Mouse (Mus musculus) lung, embryonic 14.5 days (tissue): Measurements from ENCODE around the gene Pik3ap1. TPM values are rescaled to one million over a fixed set of nuclear protein-coding genes. Genes with fewer than 3 reads are reported as not detected.

Source experiments
- ATAC-seq: fragments of 200-750 bp; cut with Nextera tagmentation; 2 replicates; pipeline ENCODE4 v1.8.0; 2017; ENCODE audit warnings: mild to moderate bottlenecking, moderate TSS enrichment, moderate library complexity; ENCODE audit not compliant: insufficient read depth
- DNase-seq: peaks from one replicate; pipeline ENCODE4 v3.0.0-alpha.2; 2015
- H3K27ac ChIP-seq: fragments of 300-500 bp; sonication (generic); 2 replicates; pipeline ENCODE4 v1.5.1; 2014; ENCODE audit warnings: low read depth, mild to moderate bottlenecking, moderate library complexity
- H3K27me3 ChIP-seq: fragments of 300-500 bp; sonication (generic); 2 replicates; pipeline ENCODE4 v1.6.1; 2014; ENCODE audit warnings: low read length, control low read depth; ENCODE audit not compliant: insufficient read depth
- H3K36me3 ChIP-seq: fragments of 300-500 bp; sonication (generic); 2 replicates; pipeline ENCODE4 v1.6.1; 2014; ENCODE audit warnings: control low read depth; ENCODE audit not compliant: insufficient read depth
- H3K4me1 ChIP-seq: fragments of 300-500 bp; sonication (generic); 2 replicates; pipeline ENCODE4 v1.6.1; 2014; ENCODE audit warnings: antibody characterized with exemption, control low read depth; ENCODE audit not compliant: insufficient read depth
- H3K4me2 ChIP-seq: fragments of 300-500 bp; sonication (generic); 2 replicates; pipeline ENCODE4 v1.6.1; 2014; ENCODE audit warnings: mild to moderate bottlenecking
- H3K4me3 ChIP-seq: fragments of 300-500 bp; sonication (generic); 2 replicates; pipeline ENCODE4 v1.5.1; 2014; ENCODE audit warnings: low read depth, low read length
- H3K9ac ChIP-seq: fragments of 300-500 bp; sonication (generic); 2 replicates; pipeline ENCODE4 v1.6.1; 2014
- H3K9me3 ChIP-seq: fragments of 300-500 bp; sonication (generic); 2 replicates; pipeline ENCODE4 v1.6.1; 2016; ENCODE audit warnings: low read depth, low read length, control low read depth
- CTCF ChIP-seq: IDR thresholded peaks from 2 replicates; pipeline ENCODE4 v1.5.1; 2016; ENCODE audit warnings: antibody characterized with exemption, low read depth
- WGBS: fragments of 180-500 bp; shearing (Covaris S2); extraction: QIAGEN DNeasy Blood & Tissue Kit; methylation state at CpG from one replicate; pipeline ENCODE4 v1.1.7; 2014; 5-methylcytosine and 5-hydroxymethylcytosine counted together
- polyA plus RNA-seq: library from polyadenylated mRNA; unstranded; fragments of >200 nt; fragmentation: Nextera tagmentation; extraction: Ambion mirVana; gene quantifications from 2 replicates; pipeline ENCODE4 v1.2.1, GENCODE M21; 2014

The Pik3ap1 gene
- polyA plus RNA-seq, 1 experiment from 2014 or later = 2.7 TPM

DNA sequence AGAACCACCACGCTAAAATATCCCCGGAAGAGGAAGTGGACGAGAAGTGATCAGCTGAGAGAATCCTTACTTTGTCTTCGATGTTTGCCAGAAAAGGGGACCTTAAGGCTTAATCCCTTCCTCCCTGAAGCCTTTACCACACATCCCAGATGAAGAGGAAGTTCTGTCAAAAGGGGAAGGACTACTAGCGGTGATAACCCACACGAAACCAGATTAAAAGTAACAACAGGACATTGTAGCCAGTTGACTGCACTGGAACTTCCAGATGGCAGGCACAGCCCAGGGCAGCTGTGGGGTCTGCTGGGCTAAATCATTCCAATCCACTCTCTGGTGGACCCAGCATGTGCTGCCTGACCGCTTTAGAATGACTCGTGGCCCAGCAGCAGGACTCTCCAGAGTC is 17.7 kb upstream of the Pik3ap1 start:
- no peak overlapping the region for H3K4me3 ChIP-seq
- H3K9ac ChIP-seq = no peak overlapping the region
- H3K4me1 ChIP-seq = no peaks in the 10 kb centered on the region
- TF ChIP-seq CTCF = no peak
- no peaks in the 10 kb centered on the region for H3K9me3 ChIP-seq
- no peaks in the 10 kb centered on the region for H3K27me3 ChIP-seq
- no peak for DNase-seq
- H3K4me2 ChIP-seq = no peak overlapping the region
- no peak for ATAC-seq
- no peaks in the 10 kb centered on the region for H3K36me3 ChIP-seq
- H3K27ac ChIP-seq = no peak overlapping the region
- WGBS = 81% methylated on average over 8 of the region's 8 CpGs

DNA sequence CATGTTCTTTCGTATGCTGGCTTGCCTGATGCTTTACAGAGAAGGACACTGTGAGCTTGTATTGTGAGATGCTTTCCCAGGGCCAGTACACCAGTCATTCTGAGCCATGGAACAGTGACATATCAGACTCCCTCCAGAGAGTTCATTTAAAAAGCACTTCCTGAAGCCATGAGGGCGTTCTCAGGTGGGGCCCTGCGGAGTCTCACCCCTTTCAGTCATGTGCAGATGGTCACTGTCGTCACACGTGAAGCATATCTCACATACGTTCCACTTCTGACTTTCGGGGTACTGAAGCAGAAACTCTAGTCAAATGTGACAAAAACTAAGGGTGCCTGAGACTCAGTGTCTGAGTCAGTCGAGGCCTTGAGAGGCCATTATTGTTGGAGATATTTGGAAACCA is 6.0 kb upstream of the Pik3ap1 start:
- WGBS = 63% methylated on average over 8 of the region's 8 CpGs
- Histone ChIP-seq H3K4me2 (no peak overlapping the region), H3K27me3 (no peaks in the 10 kb centered on the region), H3K4me1 (0 out of 2 replicates have a peak, but pooled peaks cover 4% of the 10 kb centered on the region), H3K9ac (no peak overlapping the region), H3K27ac (no peak overlapping the region), H3K4me3 (no peak overlapping the region), H3K9me3 (no peaks in the 10 kb centered on the region), H3K36me3 (no peaks in the 10 kb centered on the region)
- DNase-seq = no peak
- TF ChIP-seq CTCF = no peak
- no peak for ATAC-seq

DNA sequence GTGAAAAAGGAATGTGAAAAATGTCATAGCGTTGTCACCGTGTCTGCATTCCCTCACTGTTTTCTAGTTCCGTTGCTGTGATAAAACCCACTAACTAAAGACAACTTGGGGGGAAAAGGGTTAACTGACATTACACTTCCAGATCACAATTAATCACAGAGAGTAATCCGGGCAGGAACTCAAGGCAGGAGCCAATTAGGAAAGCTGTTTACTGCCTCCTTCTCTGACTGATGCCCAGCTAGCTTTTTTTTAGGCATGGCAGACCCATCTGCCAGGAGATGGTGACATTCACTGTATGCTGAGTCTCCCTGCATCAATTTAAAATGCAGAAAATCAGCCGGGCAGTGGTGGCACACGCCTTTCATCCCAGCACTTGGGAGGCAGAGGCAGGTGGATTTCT is 4.4 kb upstream of the Pik3ap1 start:
- DNase-seq (no peak), ATAC-seq (no peak)
- WGBS = 23% methylated on average over 6 of the region's 6 CpGs
- no peak overlapping the region for H3K9ac ChIP-seq
- no peak overlapping the region for H3K4me2 ChIP-seq
- H3K9me3 ChIP-seq = no peaks in the 10 kb centered on the region
- H3K27ac ChIP-seq = no peak overlapping the region
- no peak overlapping the region for H3K4me3 ChIP-seq
- TF ChIP-seq CTCF = no peak
- no peaks in the 10 kb centered on the region for H3K36me3 ChIP-seq
- H3K4me1 ChIP-seq = 0 out of 2 replicates have a peak, but pooled peaks cover 8% of the 10 kb centered on the region
- no peaks in the 10 kb centered on the region for H3K27me3 ChIP-seq

DNA sequence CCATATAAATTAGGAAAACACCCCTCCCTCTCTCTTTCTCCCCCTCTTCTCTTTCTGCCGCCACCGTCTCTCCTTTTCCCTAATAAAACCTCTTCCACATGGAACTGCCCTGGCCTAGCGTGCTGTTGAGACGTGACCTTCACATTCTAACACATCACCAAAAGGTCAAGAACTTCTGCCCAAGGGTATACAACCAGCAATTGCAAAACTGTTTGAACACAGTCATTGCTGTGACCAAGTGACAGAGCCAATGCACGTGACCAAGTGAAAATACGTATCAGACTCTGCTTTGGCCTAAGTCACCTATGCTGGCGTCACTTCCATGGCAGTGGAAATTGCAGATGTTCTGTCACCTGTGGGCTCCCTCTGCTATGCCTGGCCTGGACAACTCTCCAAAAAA is 3.3 kb upstream of the Pik3ap1 start:
- H3K4me3 ChIP-seq = no peak overlapping the region
- H3K4me2 ChIP-seq = no peak overlapping the region
- H3K9me3 ChIP-seq = no peaks in the 10 kb centered on the region
- ATAC-seq = no peak
- DNase-seq = no peak
- H3K4me1 ChIP-seq = 0 out of 2 replicates have a peak, but pooled peaks cover 8% of the 10 kb centered on the region
- H3K9ac ChIP-seq = no peak overlapping the region
- H3K36me3 ChIP-seq = no peaks in the 10 kb centered on the region
- WGBS = 89% methylated on average over 7 of the region's 7 CpGs
- H3K27me3 ChIP-seq = no peaks in the 10 kb centered on the region
- H3K27ac ChIP-seq = no peak overlapping the region
- TF ChIP-seq CTCF = no peak

DNA sequence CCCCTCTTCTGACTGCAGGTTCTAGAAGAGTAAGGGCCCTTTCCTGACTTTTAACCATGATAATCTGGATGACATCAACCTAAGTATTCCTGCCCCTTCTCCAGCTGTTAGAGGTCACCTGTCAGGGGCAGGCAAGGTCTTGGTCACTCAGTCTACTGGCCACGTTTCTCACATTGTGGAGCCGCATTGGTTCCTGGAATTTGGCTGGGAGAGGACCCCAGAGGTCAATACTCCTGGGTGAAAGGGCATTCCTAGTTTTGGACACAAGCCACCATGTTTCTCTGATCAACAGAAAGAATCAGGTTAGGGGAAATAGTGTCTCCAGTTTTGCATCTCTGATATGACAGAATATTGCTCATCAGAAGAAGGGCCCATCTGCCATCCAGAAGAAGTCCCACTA is 2.4 kb upstream of the Pik3ap1 start:
- Histone ChIP-seq H3K36me3 (no peaks in the 10 kb centered on the region), H3K4me2 (no peak overlapping the region), H3K4me1 (0 out of 2 replicates have a peak, but pooled peaks cover 8% of the 10 kb centered on the region), H3K27me3 (no peaks in the 10 kb centered on the region), H3K27ac (no peak overlapping the region), H3K9ac (no peak overlapping the region), H3K9me3 (no peaks in the 10 kb centered on the region), H3K4me3 (no peak overlapping the region)
- ATAC-seq (no peak), DNase-seq (no peak)
- no peak for TF ChIP-seq CTCF
- 69% methylated on average over 2 of the region's 2 CpGs for WGBS

DNA sequence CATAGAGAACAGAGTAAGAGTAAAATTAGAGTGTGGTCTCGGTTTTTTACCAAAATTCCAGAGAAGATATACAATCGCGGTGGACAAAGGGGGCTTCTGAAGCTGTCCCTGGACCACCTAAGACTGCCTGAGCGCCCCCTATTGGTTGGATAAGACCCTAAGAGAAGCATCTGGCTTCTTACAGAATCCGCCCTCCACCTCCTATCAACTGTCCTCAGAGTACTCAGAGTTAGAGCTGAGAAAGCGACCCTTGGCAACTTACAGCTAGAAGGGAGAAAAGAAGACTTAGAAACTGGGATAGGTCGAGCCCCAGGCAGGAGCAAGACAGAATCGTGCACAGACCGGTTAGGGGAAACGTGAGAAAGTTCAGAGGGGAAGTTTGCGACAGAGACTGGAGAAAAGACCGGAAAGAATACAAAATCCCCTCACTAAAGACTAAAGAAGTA is 473 bp downstream of the Pik3ap1 start:
- Histone ChIP-seq H3K4me1 (0 out of 2 replicates have a peak, but pooled peaks cover 8% of the 10 kb centered on the region), H3K9ac (peak overlapping the region; percentile 50), H3K27ac (no peak overlapping the region), H3K4me3 (peak overlapping the region; percentile 45), H3K4me2 (peak overlapping the region; percentile 97), H3K36me3 (no peaks in the 10 kb centered on the region), H3K27me3 (no peaks in the 10 kb centered on the region), H3K9me3 (no peaks in the 10 kb centered on the region)
- TF ChIP-seq CTCF = peak; percentile 57
- WGBS = 9% methylated on average over 12 of the region's 12 CpGs
- DNase-seq = peak; percentile 64
- ATAC-seq = no peak

DNA sequence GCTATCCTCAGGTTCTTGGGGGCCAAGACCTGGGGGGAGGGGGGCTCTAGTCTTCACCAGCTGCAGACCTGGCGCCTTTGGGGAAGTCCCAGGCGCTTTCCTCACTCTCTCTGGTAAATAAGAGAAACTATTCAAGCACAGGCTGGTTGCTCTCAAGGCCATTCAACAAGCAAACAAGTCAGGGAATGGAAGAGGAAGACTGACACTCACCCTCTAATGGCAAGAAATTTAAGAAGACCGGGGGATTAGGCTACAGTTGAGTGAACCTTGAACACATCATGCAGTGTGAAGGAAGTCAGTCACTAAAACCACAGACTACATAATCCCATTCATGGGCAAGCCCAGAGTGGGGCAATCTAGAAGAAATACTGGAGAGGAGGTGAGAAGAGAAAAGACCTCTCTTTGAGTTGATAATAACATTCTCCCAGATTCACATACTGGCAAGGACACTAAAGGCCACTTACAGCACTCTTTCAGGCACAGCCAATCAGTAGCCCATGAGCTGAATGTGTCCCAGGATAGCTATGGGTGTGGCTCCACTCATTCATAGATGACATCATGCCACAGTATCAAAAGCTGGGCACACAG is 2.4 kb downstream of the Pik3ap1 start:
- Histone ChIP-seq H3K9me3 (no peaks in the 10 kb centered on the region), H3K4me1 (0 out of 2 replicates have a peak, but pooled peaks cover 5% of the 10 kb centered on the region), H3K4me3 (no peak overlapping the region), H3K27ac (no peak overlapping the region), H3K4me2 (no peak overlapping the region), H3K27me3 (no peaks in the 10 kb centered on the region), H3K9ac (no peak overlapping the region), H3K36me3 (no peaks in the 10 kb centered on the region)
- DNase-seq = no peak
- ATAC-seq = no peak
- TF ChIP-seq CTCF = no peak
- WGBS = 70% methylated on average over 3 of the region's 3 CpGs
